Mouse (Mus musculus): Measurements from ENCODE around the gene Aoc1.

DNA sequence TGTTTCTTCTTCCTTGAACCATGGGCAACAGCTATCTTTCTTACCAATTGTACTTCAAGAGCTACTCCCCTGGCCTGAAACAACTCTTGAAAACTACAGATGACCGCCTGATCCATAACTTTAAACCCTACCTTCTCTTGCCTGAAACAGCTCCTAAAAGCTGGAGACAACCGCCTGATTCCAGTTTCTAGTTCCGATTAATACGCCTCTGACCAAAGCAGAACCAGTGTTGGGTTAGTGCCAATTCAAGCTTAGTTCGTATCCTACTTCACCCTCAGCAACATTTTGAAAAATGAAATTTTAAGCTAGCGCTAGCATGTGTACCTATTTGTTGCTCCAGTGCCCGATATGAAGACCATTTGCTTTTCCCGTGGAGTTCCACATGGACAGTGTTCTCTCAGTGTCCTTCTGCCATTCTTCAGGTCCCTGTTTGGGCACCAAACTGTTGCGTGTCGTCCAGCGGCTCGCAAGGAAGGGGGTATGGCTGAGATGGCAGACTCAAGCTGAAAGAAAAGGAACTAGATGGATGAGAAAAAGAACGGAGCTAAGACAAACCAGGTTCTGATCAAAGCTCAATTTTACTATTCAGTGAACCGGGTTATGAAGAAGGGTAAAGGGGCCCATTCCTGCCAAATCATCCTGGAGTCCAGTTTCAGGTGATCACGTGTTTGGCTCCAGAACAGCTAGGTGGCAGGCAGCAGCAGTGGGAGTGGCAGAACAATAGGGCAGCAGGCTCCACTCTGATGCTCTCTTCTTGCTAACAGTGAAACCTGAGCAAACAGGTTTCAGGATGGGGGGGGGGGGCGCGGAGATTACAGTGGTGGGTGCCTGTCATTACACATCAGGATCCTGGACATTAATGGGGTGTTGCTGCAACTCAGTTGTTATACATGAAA lies 30.1 kb downstream of the Aoc1 start:
- no peak for TF ChIP-seq CTCF (IDR thresholded peaks at IDR 0.05; ENCODE audit: borderline replicate concordance, control insufficient read depth, extremely low read depth, insufficient read depth, low read length, poor library complexity)
- TF ChIP-seq POLR2A (IDR thresholded peaks at IDR 0.05; ENCODE audit: control insufficient read depth, extremely low read depth, insufficient read depth, low read length, poor library complexity): no peak
